20 mouse cellular contexts compared by ENCODE assay signal in genomic region chr13:29224815-29225214, GRCm38 (mm10).
"Had no signal": no experiment of that assay in that cellular context is flagged by ENCODE, and none has a peak within 500 bp of the region (broad histone marks: within the 10 kb centered on the region; RNA-seq: fewer than 3 reads in every experiment).

No protein-coding gene starts in this region.

- H3K4me3 ChIP-seq: midbrain, embryonic 13.5 days; midbrain, embryonic 15.5 days; myocyte; neural tube, embryonic 13.5 days; neural tube, embryonic 15.5 days; stomach, embryonic 15.5 days had no signal

- H3K4me2 ChIP-seq: lung, embryonic 14.5 days; midbrain, embryonic 11.5 days; midbrain, embryonic 13.5 days; midbrain, embryonic 15.5 days; neural tube, embryonic 13.5 days; neural tube, embryonic 15.5 days; stomach, embryonic 15.5 days had no signal

- DNase-seq: lung, adult 18-20 months; lung, embryonic 14.5 days; lung, postnatal 4 days; retina, postnatal 1 day; right cerebral cortex, adult 18-20 months; right cerebral cortex, postnatal 25 days; right cerebral cortex, postnatal 4 days; spleen, adult 18-20 months; thymus, postnatal 25 days; thymus, postnatal 4 days had no signal

- H3K9ac ChIP-seq: liver, embryonic 14.5 days; lung, embryonic 14.5 days; midbrain, embryonic 13.5 days; midbrain, embryonic 15.5 days; neural tube, embryonic 13.5 days; neural tube, embryonic 15.5 days; stomach, embryonic 15.5 days had no signal

- H3K9me3 ChIP-seq: midbrain, embryonic 13.5 days; midbrain, embryonic 15.5 days; neural tube, embryonic 13.5 days; neural tube, embryonic 15.5 days; stomach, embryonic 15.5 days had no signal

- H3K27ac ChIP-seq: liver, embryonic 14.5 days; midbrain, embryonic 13.5 days; midbrain, embryonic 15.5 days; neural tube, embryonic 13.5 days; neural tube, embryonic 15.5 days; stomach, embryonic 15.5 days; stomach, postnatal 0 days had no signal

- ATAC-seq: lung, postnatal 0 days; midbrain, embryonic 13.5 days; midbrain, embryonic 15.5 days had no signal

- H3K36me3 ChIP-seq: midbrain, embryonic 13.5 days; midbrain, embryonic 15.5 days; neural tube, embryonic 13.5 days; neural tube, embryonic 15.5 days; stomach, embryonic 15.5 days had no signal

- H3K27me3 ChIP-seq: midbrain, embryonic 13.5 days; midbrain, embryonic 15.5 days; neural tube, embryonic 13.5 days; neural tube, embryonic 15.5 days; stomach, embryonic 15.5 days had no signal
